Mouse (Mus musculus): ENCODE results near the gene Mb. TPM values are rescaled to one million over a fixed set of nuclear protein-coding genes. Genes with fewer than 3 reads are reported as not detected.

Gene Mb
- total and polyA plus RNA-seq, 2 experiments from 2014 or later, result 0.66 to 0.69 TPM

- Histone ChIP-seq H3K4me1 (ENCODE audit: insufficient read depth, low read length) (no peaks in the 10 kb centered on the region), H3K9ac (replicated peaks; ENCODE audit: low read length, poor library complexity, severe bottlenecking) (no peak overlapping the region), H3K27ac (ENCODE audit: low read depth, low read length) (no peak overlapping the region), H3K4me2 (ENCODE audit: low read depth, low read length, poor library complexity, severe bottlenecking) (no peak overlapping the region), H3K4me3 (ENCODE audit: low read depth, low read length) (no peak overlapping the region), H3K9me3 (ENCODE audit: low read length) (no peaks in the 10 kb centered on the region), H3K36me3 (ENCODE audit: insufficient read depth, low read length) (no peaks in the 10 kb centered on the region), H3K27me3 (ENCODE audit: insufficient read depth, low read length) (no peaks in the 10 kb centered on the region)
- TF ChIP-seq CTCF (IDR thresholded peaks at IDR 0.05), result no peak
- ATAC-seq (ENCODE audit: low FRiP score), result no peak
- 85% methylated on average over 4 of the region's 4 CpGs for WGBS
- no peak for DNase-seq (ENCODE audit: low spot score)
These were observed 70.7 kb downstream of the Mb start for GRCm38 (mm10) chr15:76979799-76980198.

GRCm38 (mm10) chr15:76976619-76977018 lies 73.9 kb downstream of the Mb start:
- WGBS, result 22% methylated on average over 5 of the region's 5 CpGs
- no peaks in the 10 kb centered on the region for H3K4me1 ChIP-seq (ENCODE audit: insufficient read depth, low read length)
- H3K4me2 ChIP-seq (ENCODE audit: low read depth, low read length, poor library complexity, severe bottlenecking), result no peak overlapping the region
- H3K36me3 ChIP-seq (ENCODE audit: insufficient read depth, low read length), result no peaks in the 10 kb centered on the region
- DNase-seq (ENCODE audit: low spot score) (peak; percentile 59), ATAC-seq (ENCODE audit: low FRiP score) (no peak)
- no peak overlapping the region for H3K9ac ChIP-seq (replicated peaks; ENCODE audit: low read length, poor library complexity, severe bottlenecking)
- H3K4me3 ChIP-seq (ENCODE audit: low read depth, low read length), result no peak overlapping the region
- no peaks in the 10 kb centered on the region for H3K27me3 ChIP-seq (ENCODE audit: insufficient read depth, low read length)
- H3K27ac ChIP-seq (ENCODE audit: low read depth, low read length), result no peak overlapping the region
- no peaks in the 10 kb centered on the region for H3K9me3 ChIP-seq (ENCODE audit: low read length)
- no peak for TF ChIP-seq CTCF (IDR thresholded peaks at IDR 0.05)

- peak overlapping the region; percentile 76 for H3K4me2 ChIP-seq (ENCODE audit: low read depth, low read length, poor library complexity, severe bottlenecking)
- WGBS, result 7% methylated on average over 25 of the region's 31 CpGs
- H3K27me3 ChIP-seq (ENCODE audit: insufficient read depth, low read length), result no peaks in the 10 kb centered on the region
- ATAC-seq (ENCODE audit: low FRiP score), result peak; percentile 68; the same call in 1 of the 2 replicates
- peak overlapping the region; percentile 38 for H3K4me3 ChIP-seq (ENCODE audit: low read depth, low read length)
- no peaks in the 10 kb centered on the region for H3K9me3 ChIP-seq (ENCODE audit: low read length)
- no peaks in the 10 kb centered on the region for H3K4me1 ChIP-seq (ENCODE audit: insufficient read depth, low read length)
- H3K9ac ChIP-seq (replicated peaks; ENCODE audit: low read length, poor library complexity, severe bottlenecking), result peak overlapping the region; percentile 77
- peak; percentile 76 for TF ChIP-seq CTCF (IDR thresholded peaks at IDR 0.05)
- H3K27ac ChIP-seq (ENCODE audit: low read depth, low read length), result peak overlapping the region; percentile 52
- DNase-seq (ENCODE audit: low spot score), result peak; percentile 92
- H3K36me3 ChIP-seq (ENCODE audit: insufficient read depth, low read length), result no peaks in the 10 kb centered on the region
These were observed 76.4 kb downstream of the Mb start for GRCm38 (mm10) chr15:76973855-76974651.

GRCm38 (mm10) chr15:76973272-76973854 lies 77.1 kb downstream of the Mb start:
- DNase-seq (ENCODE audit: low spot score) (no peak), ATAC-seq (ENCODE audit: low FRiP score) (no peak)
- Histone ChIP-seq H3K4me3 (ENCODE audit: low read depth, low read length) (peak overlapping the region; percentile 38), H3K27me3 (ENCODE audit: insufficient read depth, low read length) (no peaks in the 10 kb centered on the region), H3K4me1 (ENCODE audit: insufficient read depth, low read length) (no peaks in the 10 kb centered on the region), H3K9me3 (ENCODE audit: low read length) (no peaks in the 10 kb centered on the region), H3K4me2 (ENCODE audit: low read depth, low read length, poor library complexity, severe bottlenecking) (peak overlapping the region; percentile 76; the same call in 1 of the 2 replicates), H3K9ac (replicated peaks; ENCODE audit: low read length, poor library complexity, severe bottlenecking) (no peak overlapping the region), H3K36me3 (ENCODE audit: insufficient read depth, low read length) (no peaks in the 10 kb centered on the region), H3K27ac (ENCODE audit: low read depth, low read length) (no peak overlapping the region; the same call in 1 of the 2 replicates)
- WGBS, result 31% methylated on average over 8 of the region's 8 CpGs
- TF ChIP-seq CTCF (IDR thresholded peaks at IDR 0.05), result no peak

- 90% methylated on average over 4 of the region's 4 CpGs for WGBS
- DNase-seq (ENCODE audit: low spot score), result no peak
- no peak overlapping the region for H3K9ac ChIP-seq (replicated peaks; ENCODE audit: low read length, poor library complexity, severe bottlenecking)
- no peaks in the 10 kb centered on the region for H3K36me3 ChIP-seq (ENCODE audit: insufficient read depth, low read length)
- no peak overlapping the region for H3K27ac ChIP-seq (ENCODE audit: low read depth, low read length)
- H3K4me3 ChIP-seq (ENCODE audit: low read depth, low read length), result no peak overlapping the region
- no peak for ATAC-seq (ENCODE audit: low FRiP score)
- TF ChIP-seq CTCF (IDR thresholded peaks at IDR 0.05), result no peak
- no peaks in the 10 kb centered on the region for H3K27me3 ChIP-seq (ENCODE audit: insufficient read depth, low read length)
- no peaks in the 10 kb centered on the region for H3K9me3 ChIP-seq (ENCODE audit: low read length)
- H3K4me1 ChIP-seq (ENCODE audit: insufficient read depth, low read length), result no peaks in the 10 kb centered on the region
- H3K4me2 ChIP-seq (ENCODE audit: low read depth, low read length, poor library complexity, severe bottlenecking), result no peak overlapping the region
These were observed 77.8 kb downstream of the Mb start for GRCm38 (mm10) chr15:76972661-76973060.

Other genes starting within 250 kb of the Mb start
- gene Zfp251, start 179.2 kb downstream of the Mb start, total RNA-seq (2014; rRNA removed), result 60.6 and 61.7 TPM in 2 replicates
- 32.0 and 33.5 TPM in 2 replicates for gene Zfp251, start 179.2 kb downstream of the Mb start, polyA plus RNA-seq (2015; fragmentation: Nextera tagmentation; extraction: Ambion mirVana)
- 9.0 and 10.0 TPM in 2 replicates for gene Zfp7, start 171.4 kb downstream of the Mb start, total RNA-seq (2014; rRNA removed)
- gene Zfp7, start 171.4 kb downstream of the Mb start, polyA plus RNA-seq (2015; fragmentation: Nextera tagmentation; extraction: Ambion mirVana), result 4.6 and 5.3 TPM in 2 replicates
- gene Gm49527, start 171.3 kb downstream of the Mb start, total RNA-seq (2014; rRNA removed), result 0.38 TPM in 1 of 2 replicates, not detected in the other
- 4.0 TPM in 2 replicates for gene Gm49527, start 171.3 kb downstream of the Mb start, polyA plus RNA-seq (2015; fragmentation: Nextera tagmentation; extraction: Ambion mirVana)
- 22.5 and 26.1 TPM in 2 replicates for gene Zfp647, start 125.2 kb downstream of the Mb start, total RNA-seq (2014; rRNA removed)
- gene Zfp647, start 125.2 kb downstream of the Mb start, polyA plus RNA-seq (2015; fragmentation: Nextera tagmentation; extraction: Ambion mirVana), result 14.3 and 15.9 TPM in 2 replicates
- gene 1110038F14Rik, start 102.2 kb downstream of the Mb start, total RNA-seq (2014; rRNA removed), result 19.4 and 24.1 TPM in 2 replicates
- 41.2 and 42.0 TPM in 2 replicates for gene 1110038F14Rik, start 102.2 kb downstream of the Mb start, polyA plus RNA-seq (2015; fragmentation: Nextera tagmentation; extraction: Ambion mirVana)
- 0.14 and 0.16 TPM in 2 replicates for gene Apol6, start 5.9 kb downstream of the Mb start, total RNA-seq (2014; rRNA removed)
- 0.15 and 0.16 TPM in 2 replicates for gene Apol6, start 5.9 kb downstream of the Mb start, polyA plus RNA-seq (2015; fragmentation: Nextera tagmentation; extraction: Ambion mirVana)

Measured in midbrain, postnatal 0 days (tissue).